Mouse (Mus musculus) liver, embryonic 12.5 days (tissue): Measurements from ENCODE around the gene Gsg1. TPM values are rescaled to one million over a fixed set of nuclear protein-coding genes. Genes with fewer than 3 reads are reported as not detected.

Source experiments
- ATAC-seq: fragments of 200-750 bp; cut with Nextera tagmentation; 2 replicates; pipeline ENCODE4 v1.8.0; 2017; ENCODE audit warnings: moderate number of reproducible peaks, mild to moderate bottlenecking, moderate library complexity
- H3K27ac ChIP-seq: fragments of 300-500 bp; sonication (generic); 2 replicates; pipeline ENCODE4 v1.5.1; 2016; ENCODE audit warnings: mild to moderate bottlenecking
- H3K27me3 ChIP-seq: fragments of 300-500 bp; sonication (generic); replicated peaks from 2 replicates; pipeline ENCODE4 v1.6.1; 2016; ENCODE audit warnings: mild to moderate bottlenecking, moderate library complexity
- H3K36me3 ChIP-seq: fragments of 300-500 bp; sonication (generic); 2 replicates; pipeline ENCODE4 v1.6.1; 2016; ENCODE audit warnings: mild to moderate bottlenecking, moderate library complexity
- H3K4me1 ChIP-seq: fragments of 300-500 bp; sonication (generic); 2 replicates; pipeline ENCODE4 v1.6.1; 2016
- H3K4me2 ChIP-seq: fragments of 300-500 bp; sonication (generic); 2 replicates; pipeline ENCODE4 v1.6.1; 2016; ENCODE audit warnings: mild to moderate bottlenecking, moderate library complexity
- H3K4me3 ChIP-seq: fragments of 300-500 bp; sonication (generic); 2 replicates; pipeline ENCODE4 v1.5.1; 2016; ENCODE audit warnings: mild to moderate bottlenecking, moderate library complexity
- H3K9ac ChIP-seq: fragments of 300-500 bp; sonication (generic); 2 replicates; pipeline ENCODE4 v1.6.1; 2016; ENCODE audit warnings: mild to moderate bottlenecking, moderate library complexity
- H3K9me3 ChIP-seq: fragments of 300-500 bp; sonication (generic); replicated peaks from 2 replicates; pipeline ENCODE4 v1.6.1; 2016; ENCODE audit warnings: mild to moderate bottlenecking, moderate library complexity
- WGBS: fragments of 180-500 bp; shearing (Covaris S2); methylation state at CpG from one replicate; pipeline ENCODE4 v1.1.7; 2016; ENCODE audit not compliant: insufficient replicate concordance; 5-methylcytosine and 5-hydroxymethylcytosine counted together
- polyA plus RNA-seq: library from polyadenylated mRNA; unstranded; fragments of >200 nt; fragmentation: Nextera tagmentation; extraction: Ambion mirVana; gene quantifications from 2 replicates; pipeline ENCODE4 v1.2.1, GENCODE M21; 2016

The Gsg1 gene
- polyA plus RNA-seq, 1 experiment from 2014 or later: 0.10 TPM

DNA sequence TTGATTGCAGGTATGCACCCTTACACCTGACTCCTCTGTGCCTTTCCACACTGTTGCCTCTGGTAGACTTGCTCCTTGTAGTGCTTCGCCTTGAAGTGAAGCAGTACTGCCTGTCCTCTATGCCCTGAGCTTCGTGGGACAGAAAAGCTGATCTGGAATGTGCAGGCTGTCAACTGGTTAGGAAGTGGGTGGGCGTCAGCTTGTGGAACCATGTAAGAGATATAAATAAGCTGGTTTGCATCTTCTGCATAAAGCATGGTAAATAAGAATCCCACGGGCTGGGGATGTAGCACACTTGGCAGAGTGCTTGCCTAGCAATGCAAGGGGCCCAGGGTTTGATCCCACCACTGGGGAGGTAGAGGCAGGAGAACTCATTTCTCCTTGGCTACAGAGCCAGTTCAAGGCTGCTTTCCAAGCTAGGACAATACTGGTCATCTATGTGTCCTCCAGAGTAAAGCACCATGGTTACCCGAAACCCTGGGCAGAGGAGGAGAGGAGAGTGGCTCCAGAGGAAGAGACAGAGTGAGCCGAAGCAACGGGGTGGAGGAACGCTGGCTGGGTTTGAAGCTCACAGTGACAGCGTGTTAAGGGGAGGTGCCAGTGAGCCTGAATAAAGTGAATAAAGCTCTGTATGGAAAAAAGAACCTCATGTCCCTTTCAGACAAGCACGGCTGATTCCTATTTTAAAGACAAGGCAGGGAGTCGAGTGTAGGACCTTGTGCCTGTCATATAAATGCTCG is 21.5 kb downstream of the Gsg1 start:
- Histone ChIP-seq H3K4me3 (no peak overlapping the region), H3K9ac (no peak overlapping the region), H3K36me3 (peaks cover 99% of the 10 kb centered on the region), H3K27ac (no peak overlapping the region), H3K9me3 (no peaks in the 10 kb centered on the region), H3K4me1 (peaks cover 21% of the 10 kb centered on the region), H3K27me3 (no peaks in the 10 kb centered on the region), H3K4me2 (no peak overlapping the region)
- WGBS: 77% methylated on average over 12 of the region's 12 CpGs
- no peak for ATAC-seq

DNA sequence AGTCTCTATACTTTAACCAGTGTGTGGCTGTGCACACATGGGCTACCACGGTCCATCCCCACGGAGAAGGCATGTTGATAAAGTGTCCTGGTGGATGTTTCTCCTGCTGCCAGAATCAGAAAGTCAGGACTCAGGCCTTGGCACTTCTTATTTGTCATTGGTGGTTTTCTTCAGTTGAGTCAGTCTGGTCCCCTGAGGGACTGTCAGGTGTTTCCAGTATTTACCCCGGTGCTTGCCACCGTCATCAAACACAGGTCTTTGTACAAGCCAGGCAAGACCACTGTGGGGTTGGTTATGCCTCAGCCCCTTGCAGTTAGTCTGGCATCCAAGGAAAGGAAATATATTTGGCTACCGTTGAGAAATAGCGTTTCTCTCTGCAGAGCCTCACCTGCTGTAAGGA is 23.6 kb downstream of the Gsg1 start:
- Histone ChIP-seq H3K9ac (no peak overlapping the region), H3K27ac (no peak overlapping the region), H3K27me3 (no peaks in the 10 kb centered on the region), H3K4me3 (no peak overlapping the region), H3K9me3 (no peaks in the 10 kb centered on the region), H3K4me1 (peaks cover 21% of the 10 kb centered on the region), H3K36me3 (peaks cover 97% of the 10 kb centered on the region), H3K4me2 (no peak overlapping the region)
- WGBS: 85% methylated on average over 6 of the region's 6 CpGs
- no peak for ATAC-seq

DNA sequence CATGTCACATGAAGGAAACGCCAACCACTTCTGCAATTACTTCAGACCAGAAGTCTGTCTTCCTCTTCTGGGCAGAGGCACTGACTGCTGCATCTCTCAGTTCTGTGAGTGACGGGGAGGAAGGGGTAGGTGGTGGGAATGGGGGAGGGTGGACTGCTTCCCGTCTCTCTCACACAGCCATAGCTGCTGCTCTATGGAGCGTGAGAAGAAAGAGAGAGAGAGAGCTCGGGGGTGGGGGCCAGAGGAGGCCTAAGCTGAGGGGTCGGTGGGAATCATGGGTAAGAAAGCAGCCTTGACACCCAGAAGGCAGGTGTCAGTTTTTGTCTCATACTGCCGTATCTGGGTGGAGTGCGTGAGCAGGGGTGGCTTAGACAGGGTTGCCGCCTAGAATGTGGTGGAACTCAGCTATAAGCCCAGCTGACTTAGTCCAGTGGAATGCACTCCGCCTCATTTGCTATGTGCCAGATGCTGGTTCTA is 25.6 kb downstream of the Gsg1 start:
- 40% methylated on average over 10 of the region's 10 CpGs for WGBS
- Histone ChIP-seq H3K4me3 (no peak overlapping the region), H3K27ac (no peak overlapping the region), H3K36me3 (peaks cover 97% of the 10 kb centered on the region), H3K27me3 (no peaks in the 10 kb centered on the region), H3K4me2 (no peak overlapping the region), H3K9me3 (no peaks in the 10 kb centered on the region), H3K4me1 (peaks cover 24% of the 10 kb centered on the region), H3K9ac (no peak overlapping the region)
- ATAC-seq: peak; percentile 40

DNA sequence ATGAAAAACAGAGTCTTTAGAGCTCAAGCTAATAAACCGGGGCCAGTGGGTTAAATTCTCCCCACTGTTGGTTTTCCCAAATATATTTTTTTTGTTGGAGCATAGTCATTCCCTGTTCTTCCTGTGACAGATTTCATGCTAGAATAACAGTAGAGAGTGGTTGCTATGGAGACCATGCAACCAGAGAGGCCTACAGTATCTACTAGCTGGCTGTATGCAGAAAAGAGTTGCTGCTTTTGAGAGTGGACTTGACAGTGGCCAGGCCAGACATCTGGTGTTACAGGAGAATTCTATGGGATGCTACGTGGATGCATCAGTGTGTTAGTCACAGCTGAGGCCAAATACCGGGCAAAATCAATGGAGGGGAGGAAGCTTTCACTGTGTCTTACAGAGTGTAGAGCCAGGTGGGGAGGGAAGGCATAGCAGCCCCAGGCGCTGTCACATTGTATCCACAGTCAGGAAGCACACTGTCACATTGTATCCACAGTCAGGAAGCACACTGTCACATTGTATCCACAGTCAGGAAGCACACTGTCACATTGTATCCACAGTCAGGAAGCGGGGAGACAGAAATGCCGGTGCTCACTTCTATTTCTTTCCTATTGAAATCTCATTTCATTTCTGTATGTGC is 30.2 kb downstream of the Gsg1 start:
- H3K9me3 ChIP-seq: no peaks in the 10 kb centered on the region
- no peak for ATAC-seq
- H3K27ac ChIP-seq: no peak overlapping the region

DNA sequence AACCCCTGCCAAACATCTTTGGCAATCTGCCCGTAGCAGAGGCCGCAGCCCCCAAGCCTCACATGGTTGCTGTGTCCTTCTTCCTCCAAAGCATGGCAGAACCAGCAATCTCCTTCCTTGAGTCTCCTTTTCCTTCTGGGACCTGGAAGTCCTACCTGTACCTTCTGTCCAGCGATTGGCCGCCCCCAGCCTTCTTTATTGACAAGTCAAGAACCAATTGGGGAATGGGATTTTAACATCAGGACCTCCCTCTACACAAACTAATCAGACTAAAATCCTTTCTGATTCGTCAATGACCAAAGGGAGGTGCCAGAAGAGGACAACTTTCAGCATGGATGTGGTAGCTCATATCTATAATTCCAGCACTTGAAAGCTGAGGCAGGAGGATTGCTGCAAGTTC is 34.2 kb downstream of the Gsg1 start:
- H3K36me3 ChIP-seq: peaks cover 99% of the 10 kb centered on the region
- peaks cover 8% of the 10 kb centered on the region for H3K4me1 ChIP-seq
- no peak for ATAC-seq
- H3K4me3 ChIP-seq: no peak overlapping the region
- no peak overlapping the region for H3K4me2 ChIP-seq
- no peaks in the 10 kb centered on the region for H3K27me3 ChIP-seq
- no peak overlapping the region for H3K9ac ChIP-seq
- no peak overlapping the region for H3K27ac ChIP-seq
- no peaks in the 10 kb centered on the region for H3K9me3 ChIP-seq
- WGBS: 81% methylated on average over 5 of the region's 5 CpGs

More for the DNA sequence above, 30.2 kb downstream of the Gsg1 start:
- no peak overlapping the region for H3K4me2 ChIP-seq
- no peaks in the 10 kb centered on the region for H3K27me3 ChIP-seq
- H3K9ac ChIP-seq: no peak overlapping the region
- H3K4me3 ChIP-seq: no peak overlapping the region
- H3K36me3 ChIP-seq: peaks cover 97% of the 10 kb centered on the region
- peaks cover 15% of the 10 kb centered on the region for H3K4me1 ChIP-seq
- 64% methylated on average over 6 of the region's 6 CpGs for WGBS

DNA sequence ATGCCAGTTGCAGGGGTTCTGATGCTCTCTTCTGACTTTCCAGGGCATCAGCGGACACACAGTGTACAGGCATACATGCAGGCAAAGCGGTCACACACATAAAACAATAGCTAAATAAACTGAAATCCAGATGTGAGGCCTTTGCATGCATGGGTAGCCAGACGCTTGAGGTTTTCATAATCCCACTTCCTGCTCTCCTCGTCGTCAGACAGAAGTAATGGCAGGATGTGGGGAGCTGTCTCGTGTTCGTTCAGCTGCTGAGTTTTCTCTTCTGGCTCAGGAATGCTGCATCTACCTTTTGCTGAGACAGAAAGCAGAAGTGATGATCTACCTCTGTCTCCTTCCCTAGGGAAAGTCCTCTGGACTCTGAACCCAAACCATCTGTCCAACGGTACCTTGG is 35.8 kb downstream of the Gsg1 start:
- H3K27me3 ChIP-seq: no peaks in the 10 kb centered on the region
- H3K9me3 ChIP-seq: no peaks in the 10 kb centered on the region
- H3K27ac ChIP-seq: no peak overlapping the region
- peaks cover 5% of the 10 kb centered on the region for H3K4me1 ChIP-seq
- H3K4me2 ChIP-seq: no peak overlapping the region
- WGBS: 46% methylated on average over 8 of the region's 8 CpGs
- H3K4me3 ChIP-seq: no peak overlapping the region
- no peak overlapping the region for H3K9ac ChIP-seq
- peaks cover 99% of the 10 kb centered on the region for H3K36me3 ChIP-seq
- no peak for ATAC-seq

DNA sequence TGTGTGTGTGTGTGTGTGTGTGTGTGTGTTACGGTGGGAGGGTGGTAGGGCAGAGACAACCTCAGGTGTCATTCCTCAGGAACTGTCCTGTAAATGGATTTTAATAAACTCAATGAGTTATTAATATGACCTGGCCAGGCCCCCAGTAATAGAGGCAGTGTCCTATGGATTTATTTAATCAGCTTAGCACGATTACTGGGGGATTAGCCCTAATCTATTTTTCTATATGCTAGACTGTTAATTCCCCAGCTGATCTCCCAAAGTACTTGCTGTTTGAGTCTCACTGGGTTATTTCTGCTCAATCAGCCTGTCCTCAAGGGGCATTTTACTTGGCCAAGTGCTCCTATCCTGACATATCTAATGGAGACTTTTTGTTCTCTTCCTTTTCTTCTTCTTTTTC is 41.5 kb downstream of the Gsg1 start:
- WGBS: 80% methylated on average over 2 of the region's 2 CpGs
- peaks cover 90% of the 10 kb centered on the region for H3K36me3 ChIP-seq

DNA sequence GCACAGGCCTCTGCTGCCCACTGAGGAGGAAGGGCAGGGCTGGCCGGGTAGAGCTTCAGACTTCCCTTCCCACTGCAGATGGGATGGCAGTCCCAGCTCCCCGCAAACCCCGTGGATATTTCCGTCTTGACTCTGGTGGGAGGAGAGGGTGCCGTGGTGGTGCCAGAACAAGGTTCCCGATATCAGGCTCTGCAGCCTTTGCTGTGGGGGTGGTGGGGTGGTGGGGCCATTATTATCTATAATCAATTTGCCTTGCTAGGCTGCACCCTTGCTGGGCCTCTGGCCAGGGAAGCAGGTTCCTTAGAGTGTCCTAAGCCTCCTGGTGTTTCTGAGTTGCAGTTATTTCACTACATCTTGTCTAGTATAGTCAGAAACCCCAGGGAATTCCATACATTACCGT is 43.0 kb downstream of the Gsg1 start:
- H3K9ac ChIP-seq: peak overlapping the region; percentile 57
- peak overlapping the region; percentile 66 for H3K27ac ChIP-seq
- ATAC-seq: peak; percentile 88
- peak overlapping the region; percentile 18; the same call in 1 of the 2 replicates for H3K4me3 ChIP-seq
- no peaks in the 10 kb centered on the region for H3K9me3 ChIP-seq
- peaks cover 36% of the 10 kb centered on the region for H3K4me1 ChIP-seq
- H3K27me3 ChIP-seq: no peaks in the 10 kb centered on the region
- WGBS: 39% methylated on average over 7 of the region's 7 CpGs
- peaks cover 87% of the 10 kb centered on the region for H3K36me3 ChIP-seq
- H3K4me2 ChIP-seq: peak overlapping the region; percentile 64

More for the DNA sequence above, 41.5 kb downstream of the Gsg1 start:
- H3K4me3 ChIP-seq: no peak overlapping the region
- H3K9ac ChIP-seq: no peak overlapping the region
- no peak overlapping the region for H3K27ac ChIP-seq
- H3K9me3 ChIP-seq: no peaks in the 10 kb centered on the region
- ATAC-seq: no peak
- no peak overlapping the region for H3K4me2 ChIP-seq
- peaks cover 31% of the 10 kb centered on the region for H3K4me1 ChIP-seq
- H3K27me3 ChIP-seq: no peaks in the 10 kb centered on the region

DNA sequence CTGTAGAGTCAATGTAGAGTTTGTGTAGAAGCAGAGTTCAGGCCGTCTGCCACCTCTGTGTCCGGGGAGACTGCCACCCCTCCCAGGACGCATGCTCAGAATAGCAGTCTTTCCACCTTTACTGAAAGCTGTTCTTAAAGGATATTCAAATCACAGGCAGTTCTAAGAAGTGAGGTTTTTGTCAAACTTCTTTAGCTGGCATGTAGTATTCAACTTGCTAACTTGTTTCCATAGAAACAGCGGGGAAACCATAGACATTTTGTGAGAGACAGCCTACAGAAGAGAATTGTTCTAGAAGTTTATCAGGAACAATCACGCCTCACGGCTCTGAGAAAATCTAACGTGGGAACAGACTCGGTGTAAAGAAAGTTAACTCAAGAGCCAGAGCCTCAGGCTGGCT is 47.2 kb downstream of the Gsg1 start:
- H3K4me3 ChIP-seq: no peak overlapping the region
- H3K9ac ChIP-seq: no peak overlapping the region
- no peaks in the 10 kb centered on the region for H3K27me3 ChIP-seq
- no peak overlapping the region for H3K27ac ChIP-seq
- peaks cover 74% of the 10 kb centered on the region for H3K4me1 ChIP-seq
- peaks cover 61% of the 10 kb centered on the region for H3K36me3 ChIP-seq
- no peaks in the 10 kb centered on the region for H3K9me3 ChIP-seq
- 71% methylated on average over 8 of the region's 8 CpGs for WGBS
- no peak for ATAC-seq
- no peak overlapping the region for H3K4me2 ChIP-seq

DNA sequence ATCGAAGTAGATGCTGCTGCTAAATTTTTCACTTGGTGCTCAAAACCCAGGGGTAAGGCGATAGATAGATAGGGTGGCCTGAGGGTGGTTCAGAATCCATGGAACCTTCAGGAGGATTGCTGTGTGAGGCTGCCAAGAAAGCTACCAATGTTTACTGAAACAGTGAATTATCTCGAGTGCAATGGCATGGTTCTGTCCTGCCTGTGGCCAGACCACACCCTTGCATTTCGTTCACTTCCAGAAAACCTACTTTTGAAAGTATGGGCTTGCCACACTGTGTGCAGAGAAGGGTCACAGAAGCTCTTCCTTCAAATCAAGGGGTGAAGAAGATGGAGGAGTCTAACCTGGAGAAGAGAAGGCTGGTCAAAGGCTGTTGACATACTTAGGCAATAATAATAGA is 48.3 kb downstream of the Gsg1 start:
- H3K4me3 ChIP-seq: peak overlapping the region; percentile 35
- H3K4me2 ChIP-seq: peak overlapping the region; percentile 62
- 46% methylated on average over 4 of the region's 4 CpGs for WGBS
- H3K9me3 ChIP-seq: no peaks in the 10 kb centered on the region
- peaks cover 73% of the 10 kb centered on the region for H3K4me1 ChIP-seq
- no peaks in the 10 kb centered on the region for H3K27me3 ChIP-seq
- peaks cover 61% of the 10 kb centered on the region for H3K36me3 ChIP-seq
- peak; percentile 72 for ATAC-seq
- peak overlapping the region; percentile 48 for H3K9ac ChIP-seq
- peak overlapping the region; percentile 90 for H3K27ac ChIP-seq

DNA sequence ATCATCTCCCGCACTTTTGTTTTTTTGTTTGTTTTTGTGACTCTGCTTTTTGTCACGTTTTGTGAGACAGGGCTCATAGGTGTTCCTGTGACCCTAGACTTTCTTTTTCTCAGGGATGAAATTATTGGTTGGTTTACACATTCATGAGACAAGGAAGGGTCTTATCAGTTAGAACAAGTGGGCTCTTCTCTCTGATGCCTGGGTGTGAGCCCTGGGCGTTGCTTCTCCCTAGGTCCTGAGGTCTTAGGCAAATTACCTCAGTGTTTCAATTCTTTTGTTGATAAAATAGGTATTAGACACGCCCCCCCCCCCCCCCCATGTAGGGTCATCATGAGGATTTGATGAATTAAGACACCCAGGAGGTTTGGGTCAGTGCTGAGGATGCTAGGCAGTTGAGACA is 49.3 kb downstream of the Gsg1 start:
- peaks cover 73% of the 10 kb centered on the region for H3K4me1 ChIP-seq
- peaks cover 53% of the 10 kb centered on the region for H3K36me3 ChIP-seq
- no peaks in the 10 kb centered on the region for H3K27me3 ChIP-seq
- ATAC-seq: peak; percentile 82
- no peaks in the 10 kb centered on the region for H3K9me3 ChIP-seq
- H3K4me2 ChIP-seq: peak overlapping the region; percentile 62
- peak overlapping the region; percentile 35 for H3K4me3 ChIP-seq
- H3K27ac ChIP-seq: peak overlapping the region; percentile 90
- H3K9ac ChIP-seq: peak overlapping the region; percentile 48
- 33% methylated on average over 4 of the region's 4 CpGs for WGBS

DNA sequence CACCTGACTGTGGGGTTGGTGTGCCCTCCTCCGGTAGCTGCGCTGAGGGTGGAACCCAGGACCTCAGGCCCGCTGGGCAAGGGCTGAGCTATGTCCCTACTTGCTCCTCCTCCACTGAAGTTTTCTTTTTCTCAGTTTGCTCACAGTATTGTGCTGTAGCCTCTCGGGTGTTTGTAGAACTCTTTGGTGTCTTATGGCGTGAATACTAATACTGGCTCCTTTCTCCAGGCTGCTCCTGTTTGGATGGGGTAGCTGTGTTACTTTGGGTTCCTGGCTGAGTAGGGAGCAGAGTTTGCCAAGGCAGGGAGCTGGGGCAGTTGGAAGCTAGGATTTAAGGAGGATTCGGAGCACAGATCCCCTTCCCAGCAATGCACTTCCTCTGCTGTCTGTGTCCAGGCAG is 50.4 kb downstream of the Gsg1 start:
- Histone ChIP-seq H3K27me3 (no peaks in the 10 kb centered on the region), H3K9me3 (no peaks in the 10 kb centered on the region), H3K36me3 (peaks cover 43% of the 10 kb centered on the region), H3K9ac (peak overlapping the region; percentile 48), H3K27ac (peak overlapping the region; percentile 90), H3K4me2 (peak overlapping the region; percentile 62), H3K4me1 (peaks cover 81% of the 10 kb centered on the region), H3K4me3 (no peak overlapping the region)
- ATAC-seq: no peak
- 72% methylated on average over 6 of the region's 6 CpGs for WGBS
